Mouse (Mus musculus) testis, adult 2 months (tissue): ENCODE results near the gene Mapk8ip1.

Source experiments
- CTCF ChIP-seq: fragments of 200-500 bp; IDR thresholded peaks from 2 replicates; pipeline ENCODE4 v1.5.1; 2012; ENCODE audit warnings: low read depth, mild to moderate bottlenecking, inconsistent platforms, low read length, moderate library complexity; ENCODE audit not compliant: control insufficient read depth, insufficient read depth, insufficient replicate concordance
- POLR2A ChIP-seq: fragments of 200-500 bp; IDR thresholded peaks from 2 replicates; pipeline ENCODE4 v1.6.1; 2012; ENCODE audit warnings: low read depth, mild to moderate bottlenecking, inconsistent platforms, low read length, moderate library complexity; ENCODE audit not compliant: control insufficient read depth

GRCm38 (mm10) chr2:92349589-92350425 is 51.3 kb downstream of the Mapk8ip1 start:
- TF ChIP-seq POLR2A (no peak), CTCF (no peak)
